Mouse (Mus musculus): ENCODE data around the gene Pomt2. TPM values are rescaled to one million over a fixed set of nuclear protein-coding genes. Genes with fewer than 3 reads are reported as not detected.

Pomt2 gene
- polyA plus RNA-seq (2012): 3.0 and 3.9 TPM in 2 replicates

GRCm38 (mm10) chr12:87147395-87148089, at the start of gene Pomt2:
TSS of gene Pomt2 (minus strand) at chr12:87147968.
- no peak for TF ChIP-seq GATA1 (IDR thresholded peaks at IDR 0.05; ENCODE audit: low read length)

GRCm38 (mm10) chr12:87196310-87196709, 48.5 kb upstream of the Pomt2 start:
- TF ChIP-seq GATA1 (IDR thresholded peaks at IDR 0.05; ENCODE audit: low read length): no peak

DNA sequence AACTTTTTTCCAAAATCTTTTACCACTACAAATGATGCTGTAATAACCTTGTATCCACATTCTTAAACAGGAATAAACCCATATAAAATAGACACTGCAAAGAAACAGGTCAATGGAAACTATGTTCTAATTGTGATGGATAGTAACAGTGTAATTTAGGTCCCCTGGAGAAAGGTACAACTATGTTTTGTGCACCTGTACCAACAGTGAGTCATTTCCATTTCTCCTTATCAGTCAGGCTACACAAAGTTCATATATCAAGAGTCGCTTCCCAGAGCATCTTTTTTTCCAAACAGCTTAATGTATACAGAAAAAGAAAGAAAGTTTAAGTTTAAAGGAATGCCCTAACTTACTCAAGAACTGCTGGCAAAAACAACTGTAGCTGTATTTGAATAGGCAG, 47.3 kb upstream of the Pomt2 start:
- no peak for TF ChIP-seq GATA1 (IDR thresholded peaks at IDR 0.05; ENCODE audit: low read length)

DNA sequence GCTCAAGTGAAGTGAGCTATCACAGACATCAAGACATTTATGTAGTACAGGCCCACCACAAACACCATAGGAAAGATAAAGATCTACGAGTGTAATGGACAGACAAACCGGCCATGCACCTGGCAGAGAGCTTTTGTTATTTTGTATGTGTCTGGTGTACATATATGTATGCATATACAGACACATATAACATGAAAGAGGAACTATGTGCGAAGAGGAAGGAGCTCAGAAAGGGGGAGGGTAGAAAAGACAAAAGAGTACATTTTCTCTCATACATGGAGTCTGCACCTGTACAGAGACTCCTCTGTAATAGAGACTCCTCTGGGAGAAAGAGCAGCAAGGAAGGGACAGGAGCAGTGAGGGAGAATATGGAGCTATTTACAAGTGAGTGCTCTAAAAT, 45.2 kb upstream of the Pomt2 start:
- no peak for TF ChIP-seq GATA1 (IDR thresholded peaks at IDR 0.05; ENCODE audit: low read length)

DNA sequence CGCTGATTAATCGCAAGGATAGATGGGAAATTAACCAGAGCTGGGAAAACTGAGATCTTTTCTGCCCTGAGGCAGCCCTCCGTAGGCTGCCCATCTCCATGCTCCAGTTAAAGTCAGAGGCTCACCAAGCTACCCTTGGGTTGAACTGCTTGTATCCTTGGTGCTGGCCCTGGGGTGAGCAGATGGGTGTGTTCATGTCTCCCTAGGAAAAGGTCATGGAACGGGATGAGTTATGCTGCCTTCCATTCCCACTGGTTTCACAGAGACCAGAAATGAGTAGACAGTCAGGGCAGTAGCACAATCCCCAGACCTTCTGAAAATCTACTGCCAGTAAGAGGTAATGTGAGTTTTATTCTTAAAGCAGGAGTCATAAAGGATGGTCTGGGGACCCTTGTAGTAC, 29.9 kb upstream of the Pomt2 start:
- TF ChIP-seq GATA1 (IDR thresholded peaks at IDR 0.05; ENCODE audit: low read length): no peak

GRCm38 (mm10) chr12:87175194-87175946, 27.6 kb upstream of the Pomt2 start:
- TF ChIP-seq GATA1 (IDR thresholded peaks at IDR 0.05; ENCODE audit: low read length): no peak

DNA sequence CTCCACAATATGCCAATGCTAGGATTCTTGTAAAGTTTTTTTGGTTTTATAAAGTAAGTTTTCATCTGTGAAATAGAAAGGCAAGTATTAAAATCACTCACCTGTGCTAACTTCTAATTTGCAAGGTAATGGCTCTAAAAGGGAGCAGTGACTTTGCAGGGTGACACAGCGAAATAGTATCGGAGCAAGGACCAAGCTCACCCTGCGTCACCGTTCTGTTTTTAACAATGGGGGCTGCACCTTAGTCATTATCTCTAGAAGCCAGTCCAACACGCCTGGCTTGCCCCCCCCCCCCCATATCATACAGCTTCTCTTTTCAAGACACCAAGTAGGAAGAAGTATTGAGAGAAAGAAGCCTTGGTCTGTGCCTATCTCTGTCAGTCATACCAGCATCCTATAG, 13.0 kb upstream of the Pomt2 start:
- TF ChIP-seq GATA1 (IDR thresholded peaks at IDR 0.05; ENCODE audit: low read length): no peak

DNA sequence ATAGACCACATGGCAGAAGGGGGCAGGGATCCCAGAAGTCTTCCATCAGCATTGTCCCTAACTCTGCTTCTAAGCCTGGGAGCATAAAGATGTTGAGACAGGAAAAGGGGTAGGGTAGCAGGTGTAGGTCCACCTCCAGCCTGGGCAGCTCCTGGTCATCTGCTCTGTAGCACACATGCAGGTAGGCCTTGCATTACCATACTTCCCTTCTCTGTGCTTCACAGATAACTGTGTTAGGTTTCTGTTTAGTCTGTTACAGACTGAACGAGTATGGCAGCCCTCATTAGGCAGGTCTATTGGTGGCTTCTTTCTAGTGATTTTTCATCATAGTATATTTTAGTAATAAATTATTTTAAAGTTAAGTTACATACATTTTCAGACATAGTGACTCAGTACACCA, 12.5 kb upstream of the Pomt2 start:
- TF ChIP-seq GATA1 (IDR thresholded peaks at IDR 0.05; ENCODE audit: low read length): no peak

DNA sequence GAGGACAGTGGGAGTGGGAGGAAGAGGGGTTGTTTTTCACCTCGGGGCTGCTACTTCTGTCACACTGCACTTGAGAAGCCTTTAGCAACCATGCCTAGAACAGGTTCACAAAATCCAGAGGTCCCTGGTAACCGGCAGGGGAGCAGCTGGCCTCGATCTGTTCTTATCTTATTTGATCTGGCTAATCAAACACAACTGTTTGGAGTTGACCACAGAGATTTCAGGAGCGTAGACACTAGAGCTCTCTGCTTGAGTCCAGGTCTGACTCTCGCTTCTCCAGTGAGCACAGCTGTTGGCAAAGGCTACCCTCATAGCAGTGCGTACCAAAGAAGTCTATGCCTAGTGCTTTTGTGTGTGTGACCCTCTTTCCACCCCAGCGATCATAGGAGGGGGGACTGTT, 10.3 kb upstream of the Pomt2 start:
- no peak for TF ChIP-seq GATA1 (IDR thresholded peaks at IDR 0.05; ENCODE audit: low read length)

GRCm38 (mm10) chr12:87157361-87157760, 9.6 kb upstream of the Pomt2 start:
- no peak for TF ChIP-seq GATA1 (IDR thresholded peaks at IDR 0.05; ENCODE audit: low read length)

- no peak for TF ChIP-seq GATA1 (IDR thresholded peaks at IDR 0.05; ENCODE audit: low read length)
Measured at GRCm38 (mm10) chr12:87149471-87149870, 1.7 kb upstream of the Pomt2 start.

DNA sequence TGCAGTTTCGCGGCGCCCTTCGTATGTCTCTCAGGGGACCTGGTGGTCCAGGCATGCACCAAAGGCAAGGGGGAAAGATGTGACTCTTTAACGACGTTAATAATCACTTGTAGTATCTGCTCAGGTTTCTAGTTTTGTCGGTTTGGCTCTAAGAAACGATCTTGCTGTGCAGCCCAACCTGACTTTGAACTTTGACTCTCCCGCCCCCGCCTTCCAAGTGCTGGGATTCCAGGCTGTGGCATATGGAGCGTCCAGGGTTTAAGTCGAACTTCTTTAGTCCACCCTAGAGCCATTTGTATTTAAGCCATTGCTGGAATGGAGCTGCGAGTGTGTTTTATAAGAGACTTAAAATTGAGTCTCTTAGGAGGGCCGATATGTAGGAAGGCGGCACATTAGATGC, 368 bp upstream of the Pomt2 start:
- TF ChIP-seq GATA1 (IDR thresholded peaks at IDR 0.05; ENCODE audit: low read length): no peak

GRCm38 (mm10) chr12:87146966-87147365, 802 bp downstream of the Pomt2 start, which contains the start of gene Gstz1:
TSS of gene Gstz1 (plus strand) at chr12:87147165.
- TF ChIP-seq GATA1 (IDR thresholded peaks at IDR 0.05; ENCODE audit: low read length): no peak

- no peak for TF ChIP-seq GATA1 (IDR thresholded peaks at IDR 0.05; ENCODE audit: low read length)
Measured at GRCm38 (mm10) chr12:87142156-87142555, 5.6 kb downstream of the Pomt2 start.

GRCm38 (mm10) chr12:87138768-87139167, 9.0 kb downstream of the Pomt2 start:
- no peak for TF ChIP-seq GATA1 (IDR thresholded peaks at IDR 0.05; ENCODE audit: low read length)

GRCm38 (mm10) chr12:87138342-87138701, 9.4 kb downstream of the Pomt2 start:
- TF ChIP-seq GATA1 (IDR thresholded peaks at IDR 0.05; ENCODE audit: low read length): no peak

All from G1E-ER4 (cell line).